Mouse (Mus musculus): ENCODE data around the gene Arf4. TPM values are rescaled to one million over a fixed set of nuclear protein-coding genes. Genes with fewer than 3 reads are reported as not detected.

Arf4 gene
- 257 and 264 TPM in 2 replicates for polyA plus RNA-seq (2012; rRNA removed)

DNA sequence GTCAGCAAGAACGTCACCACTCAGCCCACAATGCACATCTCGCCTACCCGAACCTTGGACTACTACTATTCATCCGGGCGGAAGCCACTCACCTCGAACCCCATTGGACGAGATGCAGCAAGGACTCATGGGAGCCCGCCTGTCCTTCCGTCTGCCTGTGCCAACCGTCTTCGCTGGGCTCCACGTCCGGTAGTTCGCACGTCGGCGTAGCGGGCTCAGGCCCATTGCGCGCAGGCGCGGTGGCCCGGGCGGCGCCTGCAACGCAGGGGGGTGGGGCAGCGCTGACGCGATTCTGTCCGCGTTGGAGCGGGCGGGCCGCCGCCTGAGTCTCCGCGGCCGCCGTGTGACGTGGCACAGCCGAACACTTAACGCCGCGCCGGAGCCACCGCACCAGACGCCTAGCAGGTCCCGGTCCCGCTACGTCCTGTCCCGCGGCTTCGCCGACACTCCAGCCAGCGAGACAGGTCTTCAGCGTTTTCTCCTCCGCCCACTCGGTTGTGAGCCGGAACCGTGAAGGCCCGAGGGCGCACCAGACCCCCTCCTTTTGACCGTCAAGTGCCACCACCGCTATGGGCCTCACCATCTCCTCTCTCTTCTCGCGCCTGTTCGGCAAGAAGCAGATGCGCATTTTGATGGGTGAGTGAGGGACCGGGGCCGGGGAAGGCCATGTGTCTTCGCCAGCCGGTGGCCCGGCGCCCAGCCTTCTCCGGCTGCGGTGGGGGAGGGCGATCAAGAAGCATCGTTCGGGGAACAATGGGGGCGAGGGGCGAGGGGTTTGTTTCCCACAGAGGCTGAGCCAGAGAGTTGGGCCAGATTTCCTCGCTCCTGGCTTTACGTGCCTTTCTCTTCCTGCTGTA, at the start of gene Arf4:
Arf4 (plus strand) TSS at position 224 of the 857 bp plus-strand sequence.
- no peak for TF ChIP-seq CTCF (IDR thresholded peaks at IDR 0.05; ENCODE audit: borderline replicate concordance, extremely low read depth, insufficient read depth, insufficient read length)
- peak; percentile 92 for TF ChIP-seq POLR2A (IDR thresholded peaks at IDR 0.05; ENCODE audit: borderline replicate concordance, extremely low read depth, insufficient read depth, insufficient read length, poor library complexity, severe bottlenecking)
- peak; percentile 100 for DNase-seq (ENCODE audit: low read depth)

DNA sequence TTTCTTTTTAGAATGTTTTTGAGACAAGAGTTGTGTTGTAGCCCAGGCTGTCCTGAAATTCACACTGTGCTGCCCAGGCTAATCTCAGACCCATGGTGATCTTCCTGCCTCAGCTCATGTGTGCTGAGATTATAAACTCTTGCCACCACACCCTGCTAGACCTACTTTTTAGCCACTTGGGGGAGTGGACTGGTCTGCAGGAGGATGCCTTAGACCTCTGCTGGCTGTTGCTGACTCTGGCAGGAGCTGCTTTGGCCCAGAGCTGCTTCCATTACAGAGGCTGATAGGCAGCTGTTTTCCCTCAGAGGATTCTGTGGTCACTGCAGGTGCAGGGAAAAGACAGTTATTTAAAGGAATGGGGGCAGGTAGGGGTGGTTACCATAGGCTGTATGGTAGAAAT, 46.5 kb upstream of the Arf4 start:
- no peak for DNase-seq (ENCODE audit: low read depth)

DNA sequence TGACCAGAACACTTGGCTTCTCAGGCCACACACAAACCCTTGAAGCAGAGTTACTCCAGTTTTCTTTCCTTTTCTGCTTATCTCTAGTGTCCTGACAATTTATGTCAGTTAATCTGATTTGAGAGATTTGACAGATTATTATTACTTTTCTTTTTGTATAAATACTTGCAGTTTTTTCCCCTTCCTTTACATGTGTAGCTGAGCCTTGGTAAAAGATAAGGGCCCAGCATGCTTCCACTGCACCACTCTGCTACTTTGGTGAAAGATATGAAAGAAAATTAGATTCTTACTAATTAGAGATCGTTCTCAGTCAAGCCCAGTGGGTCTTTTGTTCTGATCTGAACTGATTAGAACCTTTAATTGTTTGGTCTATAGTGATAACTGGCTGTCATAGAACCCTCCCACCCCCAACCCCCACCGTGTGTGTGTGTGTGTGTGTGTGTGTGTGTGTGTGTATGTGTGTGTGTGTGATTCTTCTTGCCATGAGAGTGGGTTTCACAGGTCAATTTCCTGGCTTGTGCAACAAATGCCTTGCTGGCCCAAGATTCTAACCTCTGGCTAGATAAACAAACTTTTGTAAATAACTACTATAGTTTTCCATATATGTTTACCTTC, 44.5 kb upstream of the Arf4 start:
- no peak for TF ChIP-seq POLR2A (IDR thresholded peaks at IDR 0.05; ENCODE audit: borderline replicate concordance, extremely low read depth, insufficient read depth, insufficient read length, poor library complexity, severe bottlenecking)
- TF ChIP-seq CTCF (IDR thresholded peaks at IDR 0.05; ENCODE audit: borderline replicate concordance, extremely low read depth, insufficient read depth, insufficient read length): no peak
- DNase-seq (ENCODE audit: low read depth): no peak

More for the DNA sequence above, 46.5 kb upstream of the Arf4 start:
- TF ChIP-seq POLR2A (IDR thresholded peaks at IDR 0.05; ENCODE audit: borderline replicate concordance, extremely low read depth, insufficient read depth, insufficient read length, poor library complexity, severe bottlenecking): no peak
- no peak for TF ChIP-seq CTCF (IDR thresholded peaks at IDR 0.05; ENCODE audit: borderline replicate concordance, extremely low read depth, insufficient read depth, insufficient read length)

DNA sequence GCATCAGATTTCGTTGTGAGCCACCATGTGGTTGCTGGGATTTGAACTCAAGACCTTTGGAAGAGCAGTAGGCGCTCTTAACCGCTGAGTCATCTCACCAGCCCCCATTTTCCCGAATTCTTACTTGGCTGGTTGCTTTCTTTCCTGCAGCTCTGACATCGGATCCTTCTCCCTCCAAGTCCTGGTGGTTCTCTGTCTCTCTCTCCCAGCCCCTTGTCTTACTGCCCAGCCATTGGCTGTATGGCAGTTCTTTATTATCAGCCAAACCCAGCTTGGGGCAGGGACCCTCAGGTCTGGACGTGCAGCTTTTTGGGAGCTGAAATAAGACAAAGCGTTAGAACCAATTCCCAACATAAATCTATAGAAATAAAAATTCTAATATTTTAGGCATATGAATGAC, 42.7 kb upstream of the Arf4 start:
- DNase-seq (ENCODE audit: low read depth): no peak
- TF ChIP-seq CTCF (IDR thresholded peaks at IDR 0.05; ENCODE audit: borderline replicate concordance, extremely low read depth, insufficient read depth, insufficient read length) (no peak), POLR2A (IDR thresholded peaks at IDR 0.05; ENCODE audit: borderline replicate concordance, extremely low read depth, insufficient read depth, insufficient read length, poor library complexity, severe bottlenecking) (no peak)

DNA sequence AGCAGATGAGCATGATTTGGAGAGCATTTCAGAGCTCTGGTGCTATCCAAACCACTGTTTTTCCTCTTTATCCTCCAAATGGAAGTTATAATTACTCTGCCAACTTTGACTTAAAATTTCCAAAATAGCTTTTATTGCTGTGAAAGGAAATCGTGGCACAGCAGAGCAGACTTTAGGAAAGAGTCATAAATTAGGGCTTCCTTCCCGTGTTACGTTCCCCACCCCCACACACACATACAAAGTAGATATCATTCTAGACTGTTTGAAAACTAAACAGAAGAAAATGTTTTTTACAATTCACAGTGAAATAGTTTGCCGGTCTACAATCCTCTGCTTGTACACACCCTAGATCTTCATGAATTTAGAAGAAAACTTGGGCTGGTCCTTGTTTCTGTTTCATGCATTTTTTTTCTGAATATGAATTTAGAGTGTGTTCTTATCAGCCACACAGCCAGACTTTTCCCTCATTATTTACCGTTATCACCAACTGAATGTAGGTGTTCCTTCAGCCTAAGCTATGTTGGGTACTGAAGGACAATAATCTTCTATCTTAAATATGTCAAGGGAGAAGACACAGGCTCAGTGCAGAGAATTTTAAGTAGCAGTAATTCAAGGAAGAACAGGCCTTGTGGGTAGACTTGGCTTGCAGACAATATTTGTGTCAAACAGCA, 42.0 kb upstream of the Arf4 start:
- TF ChIP-seq CTCF (IDR thresholded peaks at IDR 0.05; ENCODE audit: borderline replicate concordance, extremely low read depth, insufficient read depth, insufficient read length) (no peak), POLR2A (IDR thresholded peaks at IDR 0.05; ENCODE audit: borderline replicate concordance, extremely low read depth, insufficient read depth, insufficient read length, poor library complexity, severe bottlenecking) (no peak)
- DNase-seq (ENCODE audit: low read depth): no peak

DNA sequence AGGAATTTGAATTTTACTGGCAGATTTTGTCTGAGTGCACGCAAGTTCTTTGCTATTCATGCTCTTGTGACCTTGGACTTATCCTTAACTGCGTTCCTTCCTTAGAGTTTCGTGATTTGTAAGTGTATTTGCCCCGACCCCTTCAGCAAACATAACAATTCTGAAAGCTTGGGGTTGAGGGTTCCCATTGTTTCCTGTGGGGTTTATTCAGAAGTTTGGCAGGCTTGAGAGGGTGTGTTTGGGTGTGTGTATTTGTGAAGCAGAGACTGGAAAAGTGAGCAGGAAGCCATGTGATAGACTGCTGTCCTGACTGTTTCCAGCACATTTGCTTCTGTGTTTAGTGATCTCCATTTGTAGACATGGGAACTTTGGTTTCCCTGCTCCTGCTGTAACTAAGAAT, 32.5 kb upstream of the Arf4 start:
- DNase-seq (ENCODE audit: low read depth): no peak
- TF ChIP-seq CTCF (IDR thresholded peaks at IDR 0.05; ENCODE audit: borderline replicate concordance, extremely low read depth, insufficient read depth, insufficient read length): no peak
- TF ChIP-seq POLR2A (IDR thresholded peaks at IDR 0.05; ENCODE audit: borderline replicate concordance, extremely low read depth, insufficient read depth, insufficient read length, poor library complexity, severe bottlenecking): no peak

DNA sequence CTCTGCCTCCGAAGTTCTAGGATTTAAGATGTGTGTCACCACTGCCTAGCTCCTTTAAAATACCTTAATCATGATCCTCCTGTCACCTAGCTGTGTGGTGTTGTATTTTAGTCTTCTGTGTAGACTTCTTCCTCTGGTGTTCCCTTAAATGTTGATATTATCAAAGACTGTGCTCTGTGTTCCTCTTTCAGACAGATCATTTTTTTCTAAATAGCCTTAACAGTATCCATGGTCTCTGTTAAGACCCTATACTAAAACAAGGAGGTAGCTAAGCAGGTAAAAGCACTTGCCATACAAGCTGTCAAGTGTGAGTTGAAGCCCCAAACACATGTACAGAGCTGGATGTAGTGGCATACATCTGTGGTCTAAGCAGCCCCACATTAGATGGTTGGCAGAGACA, 28.2 kb upstream of the Arf4 start:
- no peak for DNase-seq (ENCODE audit: low read depth)
- TF ChIP-seq CTCF (IDR thresholded peaks at IDR 0.05; ENCODE audit: borderline replicate concordance, extremely low read depth, insufficient read depth, insufficient read length) (no peak), POLR2A (IDR thresholded peaks at IDR 0.05; ENCODE audit: borderline replicate concordance, extremely low read depth, insufficient read depth, insufficient read length, poor library complexity, severe bottlenecking) (no peak)

DNA sequence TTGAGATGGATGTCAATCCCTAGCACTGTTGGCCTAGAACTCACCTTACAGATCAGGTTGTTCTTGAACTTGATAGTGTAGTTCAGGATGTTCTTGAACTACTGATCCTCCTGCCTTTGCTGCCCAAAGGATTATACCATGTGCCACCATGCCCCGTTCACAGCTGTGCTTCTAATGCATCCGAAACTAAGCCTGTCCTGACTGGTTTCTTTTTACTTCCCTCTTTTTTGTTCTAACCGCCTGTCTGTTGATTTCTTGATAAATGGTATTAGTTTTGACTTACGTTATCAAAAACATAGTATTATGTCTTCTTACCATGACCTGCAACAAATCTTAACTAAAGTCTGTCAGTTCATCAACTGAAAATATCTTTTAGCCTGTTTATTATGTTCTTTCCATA, 27.2 kb upstream of the Arf4 start:
- no peak for TF ChIP-seq POLR2A (IDR thresholded peaks at IDR 0.05; ENCODE audit: borderline replicate concordance, extremely low read depth, insufficient read depth, insufficient read length, poor library complexity, severe bottlenecking)
- DNase-seq (ENCODE audit: low read depth): no peak

DNA sequence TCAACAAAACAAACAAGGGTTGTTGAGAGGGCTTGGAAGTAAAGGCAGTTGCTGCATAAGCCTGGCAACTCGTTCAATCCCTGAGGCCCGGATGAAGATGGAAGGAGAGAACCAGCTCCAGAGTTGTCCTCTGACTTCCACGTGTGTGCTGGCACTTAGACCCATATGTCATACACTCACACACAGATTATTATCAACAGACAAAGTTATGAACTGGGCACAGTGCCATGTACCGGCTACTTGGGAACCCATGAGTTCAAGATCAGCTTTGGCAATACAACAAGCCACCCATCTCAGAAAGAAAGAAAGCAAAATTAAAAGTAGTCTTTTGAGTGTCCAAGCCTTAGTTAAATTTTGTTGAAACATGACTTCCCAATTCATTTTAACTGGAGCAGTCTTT, 12.6 kb upstream of the Arf4 start:
- no peak for DNase-seq (ENCODE audit: low read depth)
- TF ChIP-seq POLR2A (IDR thresholded peaks at IDR 0.05; ENCODE audit: borderline replicate concordance, extremely low read depth, insufficient read depth, insufficient read length, poor library complexity, severe bottlenecking) (no peak), CTCF (IDR thresholded peaks at IDR 0.05; ENCODE audit: borderline replicate concordance, extremely low read depth, insufficient read depth, insufficient read length) (no peak)

DNA sequence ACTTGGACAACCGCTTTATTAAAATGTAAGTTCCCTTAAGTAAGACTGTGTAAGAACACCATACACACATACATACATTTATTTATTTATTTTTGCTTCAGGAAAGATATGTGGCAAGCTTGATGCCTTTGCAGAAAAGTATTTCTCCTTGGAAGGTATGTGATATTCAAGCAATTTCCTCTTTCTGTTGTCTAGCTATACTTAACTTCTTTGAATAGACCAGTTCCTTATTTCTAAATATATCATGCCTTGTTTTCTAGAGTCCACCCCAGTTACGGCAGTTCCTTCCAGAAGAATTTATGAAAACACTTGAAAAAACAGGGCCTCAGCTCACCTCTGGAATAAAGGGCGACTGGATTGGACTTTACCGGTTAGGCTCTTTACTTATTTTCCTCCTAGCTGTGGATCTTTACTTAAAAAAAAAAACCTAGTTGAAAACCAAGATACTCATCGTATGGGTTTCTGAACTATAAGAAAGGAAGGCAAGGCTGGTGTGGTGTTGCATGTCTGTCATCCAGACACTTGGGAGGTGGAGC, 11.2 kb upstream of the Arf4 start:
- no peak for DNase-seq (ENCODE audit: low read depth)
- no peak for TF ChIP-seq POLR2A (IDR thresholded peaks at IDR 0.05; ENCODE audit: borderline replicate concordance, extremely low read depth, insufficient read depth, insufficient read length, poor library complexity, severe bottlenecking)
- TF ChIP-seq CTCF (IDR thresholded peaks at IDR 0.05; ENCODE audit: borderline replicate concordance, extremely low read depth, insufficient read depth, insufficient read length): no peak

Measured in brain, embryonic 14.5 days (tissue).